Mouse (Mus musculus): Measurements from ENCODE around the gene Gle1.
"Not testable (repeated sequence)": the region's sequence is repeated elsewhere in the genome, so short reads cannot be mapped to it uniquely, and the experiment has no call there.

Gle1 gene

GRCm38 (mm10) chr2:29934906-29935599 lies at the start of gene Gle1:
TSS of gene Gle1 (plus strand) at chr2:29935426.
- DNase-seq (ENCODE audit: low spot score), result peak; percentile 92

- DNase-seq (ENCODE audit: low spot score), result not testable (repeated sequence)
Measured at GRCm38 (mm10) chr2:29886659-29887292, 48.5 kb upstream of the Gle1 start.

- DNase-seq (ENCODE audit: low spot score), result peak; percentile 98
Measured at GRCm38 (mm10) chr2:29889066-29889944, 45.9 kb upstream of the Gle1 start, which contains the start of gene Odf2. TSS of gene Odf2 (plus strand) at chr2:29889221.

GRCm38 (mm10) chr2:29889991-29890833 lies 45.0 kb upstream of the Gle1 start:
- DNase-seq (ENCODE audit: low spot score), result peak; percentile 68

GRCm38 (mm10) chr2:29891773-29892172 lies 43.5 kb upstream of the Gle1 start:
- DNase-seq (ENCODE audit: low spot score), result no peak

- DNase-seq (ENCODE audit: low spot score), result no peak
Measured at GRCm38 (mm10) chr2:29896071-29896470, 39.2 kb upstream of the Gle1 start.

- no peak for DNase-seq (ENCODE audit: low spot score)
Measured at GRCm38 (mm10) chr2:29897366-29897765, 37.9 kb upstream of the Gle1 start.

GRCm38 (mm10) chr2:29898081-29898480 lies 37.1 kb upstream of the Gle1 start:
- no peak for DNase-seq (ENCODE audit: low spot score)

GRCm38 (mm10) chr2:29902194-29902593 lies 33.0 kb upstream of the Gle1 start:
- DNase-seq (ENCODE audit: low spot score), result no peak

- DNase-seq (ENCODE audit: low spot score), result not testable (repeated sequence)
Measured at GRCm38 (mm10) chr2:29908171-29908570, 27.1 kb upstream of the Gle1 start.

- no peak for DNase-seq (ENCODE audit: low spot score)
Measured at GRCm38 (mm10) chr2:29910042-29910441, 25.2 kb upstream of the Gle1 start.

GRCm38 (mm10) chr2:29917621-29918020 lies 17.6 kb upstream of the Gle1 start:
- DNase-seq (ENCODE audit: low spot score), result no peak

- no peak for DNase-seq (ENCODE audit: low spot score)
Measured at GRCm38 (mm10) chr2:29922011-29922410, 13.2 kb upstream of the Gle1 start.

- DNase-seq (ENCODE audit: low spot score), result no peak
Measured at GRCm38 (mm10) chr2:29926542-29926941, 8.7 kb upstream of the Gle1 start.

- no peak for DNase-seq (ENCODE audit: low spot score)
Measured at GRCm38 (mm10) chr2:29930506-29930905, 4.7 kb upstream of the Gle1 start.

- DNase-seq (ENCODE audit: low spot score), result no peak
Measured at GRCm38 (mm10) chr2:29931194-29931593, 4.0 kb upstream of the Gle1 start.

GRCm38 (mm10) chr2:29940073-29940472 lies 4.8 kb downstream of the Gle1 start:
- DNase-seq (ENCODE audit: low spot score), result no peak

GRCm38 (mm10) chr2:29940826-29941225 lies 5.6 kb downstream of the Gle1 start:
- no peak for DNase-seq (ENCODE audit: low spot score)

GRCm38 (mm10) chr2:29944723-29945122 lies 9.5 kb downstream of the Gle1 start:
- DNase-seq (ENCODE audit: low spot score), result no peak

GRCm38 (mm10) chr2:29948896-29949295 lies 13.7 kb downstream of the Gle1 start:
- DNase-seq (ENCODE audit: low spot score), result no peak

- DNase-seq (ENCODE audit: low spot score), result no peak
Measured at GRCm38 (mm10) chr2:29961246-29961645, 26.0 kb downstream of the Gle1 start.

Measured in left cerebral cortex, adult 11 months (tissue).